Mouse (Mus musculus) kidney, postnatal 36 days (tissue): ENCODE data around the gene Nap1l4.

Experiments
- DNase-seq, 2 experiments: peaks; one replicate each; pipeline ENCODE4 v3.0.0; 2021 to 2022; ENCODE audit warnings: mixed read lengths in 2 of 2

The Nap1l4 gene

GRCm38 (mm10) chr7:143514416-143514768 is 34.5 kb downstream of the Nap1l4 start:
- no peak for DNase-seq

GRCm38 (mm10) chr7:143513763-143514415 is 35.0 kb downstream of the Nap1l4 start:
- no peak for DNase-seq

- no peak for DNase-seq
These were observed 37.6 kb downstream of the Nap1l4 start for GRCm38 (mm10) chr7:143511335-143511712.

- peak; percentile 60 to 61 for DNase-seq
These were observed 38.1 kb downstream of the Nap1l4 start for GRCm38 (mm10) chr7:143510593-143511334.

GRCm38 (mm10) chr7:143509566-143509965 is 39.3 kb downstream of the Nap1l4 start:
- DNase-seq: peak; percentile 62 to 64

- peak; percentile 77 to 86 for DNase-seq
These were observed 42.2 kb downstream of the Nap1l4 start for GRCm38 (mm10) chr7:143506675-143507074.

- DNase-seq: no peak
These were observed 42.6 kb downstream of the Nap1l4 start for GRCm38 (mm10) chr7:143506271-143506670.

GRCm38 (mm10) chr7:143505823-143506222 is 43.1 kb downstream of the Nap1l4 start:
- DNase-seq: peak; percentile 90 to 95

GRCm38 (mm10) chr7:143505411-143505810 is 43.5 kb downstream of the Nap1l4 start:
- DNase-seq: no peak

GRCm38 (mm10) chr7:143503926-143504325 is 45.0 kb downstream of the Nap1l4 start:
- DNase-seq: peak; percentile 47 to 54

- peak; percentile 58 to 82 for DNase-seq
These were observed 46.3 kb downstream of the Nap1l4 start, which contains the start of gene Phlda2 for GRCm38 (mm10) chr7:143502418-143503200. Phlda2 (minus strand) TSS chr7:143503150.

- peak; percentile 63 to 81 for DNase-seq
These were observed 47.1 kb downstream of the Nap1l4 start for GRCm38 (mm10) chr7:143501643-143502417.

GRCm38 (mm10) chr7:143500912-143501311 is 48.0 kb downstream of the Nap1l4 start:
- peak; percentile 80 to 86 for DNase-seq

GRCm38 (mm10) chr7:143498584-143498983 is 50.3 kb downstream of the Nap1l4 start:
- peak; percentile 68 to 69 for DNase-seq

- DNase-seq: peak in 1 of 2 experiments; percentile 25
These were observed 53.6 kb downstream of the Nap1l4 start for GRCm38 (mm10) chr7:143495104-143495961.

GRCm38 (mm10) chr7:143493616-143494126 is 55.2 kb downstream of the Nap1l4 start:
- no peak for DNase-seq

- DNase-seq: no peak
These were observed 59.2 kb downstream of the Nap1l4 start for GRCm38 (mm10) chr7:143489735-143490134.

- DNase-seq: peak; percentile 53 to 79
These were observed 66.4 kb downstream of the Nap1l4 start for GRCm38 (mm10) chr7:143482541-143482940.

GRCm38 (mm10) chr7:143481806-143482387 is 67.0 kb downstream of the Nap1l4 start:
- no peak for DNase-seq

GRCm38 (mm10) chr7:143480498-143480897 is 68.4 kb downstream of the Nap1l4 start:
- peak; percentile 72 to 89 for DNase-seq

- no peak for DNase-seq
These were observed 71.1 kb downstream of the Nap1l4 start for GRCm38 (mm10) chr7:143477800-143478199.
